Mouse (Mus musculus) C2C12 (cell line): ENCODE data around the gene Fars2. TPM values are rescaled to one million over a fixed set of nuclear protein-coding genes. Genes with fewer than 3 reads are reported as not detected.
A peak's percentile ranks its signal among the peaks of the same experiment; 100 is the strongest.

ENCODE experiments used
- H3K27me3 ChIP-seq: one replicate; pipeline ENCODE4 v1.6.1; 2011; ENCODE audit not compliant: control insufficient read depth, insufficient read depth, insufficient read length
- H3K36me3 ChIP-seq: one replicate; pipeline ENCODE4 v1.6.1; 2011; ENCODE audit not compliant: control insufficient read depth, insufficient read depth
- H3K4me3 ChIP-seq: one replicate; pipeline ENCODE4 v1.5.1; 2011; ENCODE audit warnings: mild to moderate bottlenecking, control low read depth; ENCODE audit not compliant: poor library complexity, insufficient read depth, severe bottlenecking
- H3K79me2 ChIP-seq: one replicate; pipeline ENCODE4 v1.6.1; 2011; ENCODE audit not compliant: control insufficient read depth, insufficient read depth
- H3K79me3 ChIP-seq: one replicate; pipeline ENCODE4 v1.6.1; 2011; ENCODE audit warnings: low read depth, control low read depth
- H3ac ChIP-seq: one replicate; pipeline ENCODE3; 2011; ENCODE audit warnings: low read depth; ENCODE audit not compliant: control insufficient read depth, insufficient read length
- CEBPB ChIP-seq: IDR thresholded peaks from one replicate; pipeline ENCODE4 v1.6.1; 2011; ENCODE audit warnings: low read depth, mild to moderate bottlenecking, control low read depth, moderate library complexity
- CTCF ChIP-seq: IDR thresholded peaks from one replicate; pipeline ENCODE4 v1.5.1; 2011; ENCODE audit not compliant: control insufficient read depth, insufficient read depth, insufficient read length
- FOSL1 ChIP-seq: IDR thresholded peaks from one replicate; pipeline ENCODE4 v1.8.0; 2011; ENCODE audit warnings: mild to moderate bottlenecking, low read length; ENCODE audit not compliant: poor library complexity, insufficient read depth, severe bottlenecking
- MAX ChIP-seq: IDR thresholded peaks from one replicate; pipeline ENCODE4 v1.6.1; 2011; ENCODE audit warnings: mild to moderate bottlenecking, control low read depth
- MYOD1 ChIP-seq: IDR thresholded peaks from one replicate; pipeline ENCODE4 v1.6.1; 2011; ENCODE audit warnings: low read depth; ENCODE audit not compliant: control insufficient read depth, insufficient read length
- MYOG ChIP-seq: IDR thresholded peaks from one replicate; pipeline ENCODE4 v1.6.1; 2011; ENCODE audit not compliant: control insufficient read depth, insufficient read length; ENCODE audit errors: extremely low read depth
- USF1 ChIP-seq: IDR thresholded peaks from one replicate; pipeline ENCODE4 v1.6.1; 2011; ENCODE audit warnings: low read depth, mild to moderate bottlenecking, control low read depth, moderate library complexity
- long read RNA-seq, 2 experiments: library from polyadenylated mRNA; unstranded; transcript quantifications; one replicate each; pipeline ENCODE4 v2.0.0; 2019 to 2020
- polyA plus RNA-seq: library from polyadenylated mRNA; unstranded; fragments of >200 nt; fragmentation: generic; extraction: Trizol; gene quantifications from one replicate; pipeline ENCODE4 v1.2.1, GENCODE M21; 2012; ENCODE audit warnings: missing spikeins

The Fars2 gene
- 25.9 TPM for polyA plus RNA-seq
- long read RNA-seq, experiment 1, transcript Fars2-201 (7 exons, 2,125 nt), result major isoform, 20 of 32 reads
- long read RNA-seq, experiment 1, partial matches to known transcripts, result 6 of 32 reads
- long read RNA-seq, experiment 1, other reads (novel, unspliced or antisense), result 3 of 32 reads
- long read RNA-seq, experiment 2, transcript Fars2-208 (8 exons, 1,750 nt), result minor isoform, 5 of 103 reads
- long read RNA-seq, experiment 2, transcript Fars2-201 (7 exons, 2,125 nt), result major isoform, 89 of 103 reads
- long read RNA-seq, experiment 2, partial matches to known transcripts, result 0 of 103 reads
- long read RNA-seq, experiment 2, other reads (novel, unspliced or antisense), result 7 of 103 reads

DNA sequence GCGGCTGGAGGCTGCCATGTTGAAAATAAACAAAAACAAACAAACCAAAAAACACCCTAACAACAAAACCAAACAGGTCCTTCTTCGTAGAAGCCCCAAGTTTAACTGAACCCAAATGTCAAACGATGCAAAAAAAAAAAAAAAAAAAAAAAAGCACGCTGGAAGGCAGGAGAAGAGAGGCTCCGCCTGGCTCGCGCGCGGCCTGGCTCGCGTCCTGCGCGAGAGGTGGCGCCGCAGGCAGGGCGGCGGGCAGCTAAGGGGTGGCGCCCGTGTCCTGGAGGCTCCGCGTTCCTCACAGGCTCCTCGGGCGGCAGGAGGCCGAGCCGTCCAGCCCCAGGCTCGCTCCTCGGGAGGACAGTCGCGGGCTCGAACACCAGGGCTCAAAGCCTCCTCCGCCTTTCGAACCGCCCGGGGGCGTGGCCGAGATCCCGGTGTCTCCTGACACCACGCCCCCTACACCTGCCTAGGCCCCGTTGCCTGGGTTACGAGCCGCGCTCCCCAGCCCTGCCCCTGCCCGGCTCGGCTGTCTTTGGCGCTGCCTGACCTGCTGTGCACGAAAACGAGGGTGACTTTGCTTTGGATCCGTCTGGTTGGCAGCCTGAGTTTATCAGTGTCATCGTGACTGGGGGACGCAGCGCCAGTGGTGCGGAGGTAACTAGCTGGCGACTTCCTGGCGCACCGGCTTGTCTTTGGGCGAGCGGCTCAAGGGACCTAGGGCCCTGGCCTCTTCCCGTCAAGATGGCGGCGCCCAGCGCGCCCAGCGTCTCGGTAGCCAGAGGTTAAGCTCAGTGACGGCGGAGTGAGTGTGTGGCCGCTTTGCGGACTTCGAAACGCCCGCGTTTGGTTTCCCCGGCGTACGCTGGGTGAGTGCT, at the start of gene Fars2, which contains the start of gene Lyrm4:
Gene Fars2 (plus strand): TSS at position 270 of the 872 bp plus-strand sequence.
Gene Lyrm4 (minus strand): TSS at position 384 of the 872 bp plus-strand sequence.
- peaks cover 16% of the 10 kb centered on the region for H3K79me3 ChIP-seq
- no peaks in the 10 kb centered on the region for H3K36me3 ChIP-seq
- H3ac ChIP-seq, result peak within 1 kb of the TSS; percentile 87
- peaks cover 42% of the 10 kb centered on the region for H3K79me2 ChIP-seq
- peak within 1 kb of the TSS; percentile 67 for H3K4me3 ChIP-seq
- no peaks in the 10 kb centered on the region for H3K27me3 ChIP-seq
- TF ChIP-seq FOSL1, result no peak
- no peak for TF ChIP-seq CEBPB
- no peak for TF ChIP-seq MYOG
- peak; percentile 95 for TF ChIP-seq MAX
- TF ChIP-seq MYOD1, result peak; percentile 67
- TF ChIP-seq CTCF, result peak; percentile 17
- no peak for TF ChIP-seq USF1

DNA sequence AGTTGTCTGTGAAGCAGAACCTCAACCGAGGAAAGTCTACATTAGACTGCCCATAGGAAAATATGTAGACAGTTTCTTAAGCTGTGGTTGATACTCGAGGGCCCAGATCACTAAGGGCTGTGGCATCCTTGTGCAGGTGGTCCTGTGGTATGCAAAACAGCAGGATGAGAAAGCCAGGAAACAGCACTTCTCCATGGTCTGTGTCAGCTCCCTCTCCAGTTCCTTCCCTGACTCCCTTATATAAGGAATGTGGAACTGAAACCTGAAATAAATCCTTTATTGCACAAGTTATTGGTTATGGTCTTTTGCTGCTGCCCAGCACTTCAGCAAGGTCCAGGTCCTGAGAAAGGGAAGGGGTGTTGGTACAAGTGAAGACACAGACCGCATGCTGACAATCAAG, 42.7 kb upstream of the Fars2 start:
- H3K27me3 ChIP-seq, result no peaks in the 10 kb centered on the region
- no peaks in the 10 kb centered on the region for H3K79me3 ChIP-seq
- H3K4me3 ChIP-seq, result no peak overlapping the region
- H3ac ChIP-seq, result no peak overlapping the region
- H3K79me2 ChIP-seq, result no peaks in the 10 kb centered on the region
- TF ChIP-seq CEBPB, result no peak
- no peak for TF ChIP-seq USF1
- no peak for TF ChIP-seq MAX
- no peak for TF ChIP-seq CTCF
- TF ChIP-seq FOSL1, result no peak
- no peak for TF ChIP-seq MYOG
- TF ChIP-seq MYOD1, result no peak
- H3K36me3 ChIP-seq, result no peaks in the 10 kb centered on the region

DNA sequence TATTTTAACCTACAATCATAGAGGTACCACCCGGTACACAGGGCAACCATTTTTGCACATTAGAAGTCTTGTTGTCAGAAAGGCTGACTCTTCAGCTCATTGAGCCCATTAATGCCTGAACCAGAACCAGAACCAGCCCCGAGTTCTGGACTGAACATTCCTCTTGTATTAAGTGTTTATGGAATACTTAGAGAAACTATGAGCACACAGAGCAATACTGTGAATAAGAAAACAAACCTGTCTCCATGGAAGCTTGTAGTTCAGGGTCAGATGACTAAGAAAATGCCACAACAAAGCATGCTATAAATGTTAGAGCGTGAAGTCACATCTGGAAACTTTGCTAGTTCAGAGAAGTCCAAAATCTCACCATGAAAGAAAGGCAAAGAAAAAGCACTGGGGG, 35.6 kb upstream of the Fars2 start:
- Histone ChIP-seq H3ac (no peak overlapping the region), H3K79me2 (no peaks in the 10 kb centered on the region), H3K4me3 (no peak overlapping the region), H3K36me3 (peaks cover 4% of the 10 kb centered on the region), H3K79me3 (no peaks in the 10 kb centered on the region), H3K27me3 (no peaks in the 10 kb centered on the region)
- TF ChIP-seq MYOG (no peak), FOSL1 (no peak), MAX (no peak), CTCF (no peak), USF1 (no peak), CEBPB (no peak), MYOD1 (no peak)

DNA sequence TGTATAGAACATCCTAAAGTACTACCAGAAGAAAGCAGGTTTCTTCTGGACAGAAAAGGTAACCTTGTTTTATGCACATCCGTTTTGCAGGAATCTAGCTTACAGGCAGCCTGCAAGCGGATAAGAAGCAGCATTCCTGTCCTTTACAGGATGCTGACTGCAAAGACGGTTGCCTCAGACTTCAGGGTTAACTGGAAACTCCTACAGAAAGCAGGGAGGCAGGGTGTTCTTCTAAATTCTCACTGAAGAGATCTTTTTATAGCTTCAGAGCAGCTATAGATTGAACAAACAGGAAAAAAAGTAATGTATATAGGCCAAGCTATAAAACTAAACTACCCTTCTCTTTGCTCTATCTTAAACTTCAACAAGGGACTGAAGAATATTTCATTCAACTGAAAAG, 32.5 kb upstream of the Fars2 start:
- Histone ChIP-seq H3K27me3 (no peaks in the 10 kb centered on the region), H3ac (no peak overlapping the region), H3K4me3 (no peak overlapping the region), H3K36me3 (peaks cover 4% of the 10 kb centered on the region), H3K79me2 (no peaks in the 10 kb centered on the region), H3K79me3 (no peaks in the 10 kb centered on the region)
- TF ChIP-seq CTCF (no peak), MYOG (no peak), FOSL1 (no peak), CEBPB (no peak), MAX (no peak), MYOD1 (no peak), USF1 (no peak)

DNA sequence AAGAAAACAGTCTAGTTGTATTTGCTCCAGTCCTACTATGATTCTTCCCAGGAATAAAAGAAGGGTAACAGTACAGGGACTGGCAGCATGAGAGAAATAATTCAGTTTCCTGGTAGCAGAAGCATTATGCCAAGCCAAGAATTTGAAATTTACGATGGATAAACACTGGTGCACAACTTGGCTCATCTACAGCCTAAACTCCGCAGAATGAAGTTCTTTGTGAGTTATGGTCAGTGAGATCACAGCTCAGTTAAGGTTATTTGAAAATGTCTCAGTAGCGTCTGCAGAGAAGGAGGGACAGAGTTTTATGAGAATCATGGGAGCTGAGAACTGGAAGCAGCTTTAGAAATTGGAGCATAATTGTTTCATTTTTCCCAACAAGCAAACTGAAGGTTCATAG, 31.2 kb upstream of the Fars2 start:
- no peak overlapping the region for H3K4me3 ChIP-seq
- no peak for TF ChIP-seq FOSL1
- H3K36me3 ChIP-seq, result peaks cover 4% of the 10 kb centered on the region
- H3K79me2 ChIP-seq, result no peaks in the 10 kb centered on the region
- H3K27me3 ChIP-seq, result no peaks in the 10 kb centered on the region
- H3ac ChIP-seq, result no peak overlapping the region
- no peaks in the 10 kb centered on the region for H3K79me3 ChIP-seq
